Mouse (Mus musculus): ENCODE measurements around the gene Hsd17b11. TPM values are rescaled to one million over a fixed set of nuclear protein-coding genes. Genes with fewer than 3 reads are reported as not detected.

Gene Hsd17b11
- polyA plus RNA-seq (2012; rRNA removed): 44.9 and 55.8 TPM in 2 replicates

DNA sequence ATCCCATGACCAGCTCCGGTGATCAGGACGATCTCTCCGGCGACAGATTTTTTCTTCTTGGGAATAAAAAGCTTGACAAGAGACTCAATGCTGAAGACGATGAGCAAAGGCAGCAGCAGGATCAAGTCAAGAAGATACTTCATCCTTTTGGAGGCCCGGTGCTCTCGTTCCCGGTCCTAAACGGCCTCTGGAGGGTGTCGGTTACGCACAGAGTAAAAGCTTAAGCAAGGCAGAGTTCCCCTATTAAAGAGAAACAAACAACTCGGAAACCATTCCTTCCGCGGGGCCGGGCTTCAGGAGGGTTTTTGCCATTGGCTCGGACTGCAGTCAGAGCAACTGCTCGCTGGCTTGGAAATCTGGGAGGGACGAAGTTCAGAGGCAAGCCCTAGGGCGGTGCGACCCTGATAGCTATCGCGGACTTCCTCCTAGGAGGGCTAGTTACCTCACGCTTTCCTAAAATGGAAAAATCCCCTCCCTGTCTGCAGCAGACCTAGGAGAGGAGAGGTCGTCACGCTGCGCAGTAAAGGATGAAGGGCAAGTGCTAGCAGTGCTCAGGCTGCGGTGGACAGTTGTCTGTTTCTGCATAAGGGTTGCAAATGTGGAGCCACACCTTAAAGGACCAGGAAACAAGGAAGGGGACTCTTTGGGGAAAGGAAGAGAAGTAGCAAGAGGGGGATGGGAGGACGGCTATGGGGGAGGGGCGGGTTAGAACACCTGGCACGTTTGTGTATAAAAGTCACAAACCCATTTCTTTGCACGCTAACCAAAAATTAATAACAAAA lies at the start of gene Hsd17b11:
Gene Hsd17b11 (minus strand): TSS at position 323 of the 782 bp plus-strand sequence.

DNA sequence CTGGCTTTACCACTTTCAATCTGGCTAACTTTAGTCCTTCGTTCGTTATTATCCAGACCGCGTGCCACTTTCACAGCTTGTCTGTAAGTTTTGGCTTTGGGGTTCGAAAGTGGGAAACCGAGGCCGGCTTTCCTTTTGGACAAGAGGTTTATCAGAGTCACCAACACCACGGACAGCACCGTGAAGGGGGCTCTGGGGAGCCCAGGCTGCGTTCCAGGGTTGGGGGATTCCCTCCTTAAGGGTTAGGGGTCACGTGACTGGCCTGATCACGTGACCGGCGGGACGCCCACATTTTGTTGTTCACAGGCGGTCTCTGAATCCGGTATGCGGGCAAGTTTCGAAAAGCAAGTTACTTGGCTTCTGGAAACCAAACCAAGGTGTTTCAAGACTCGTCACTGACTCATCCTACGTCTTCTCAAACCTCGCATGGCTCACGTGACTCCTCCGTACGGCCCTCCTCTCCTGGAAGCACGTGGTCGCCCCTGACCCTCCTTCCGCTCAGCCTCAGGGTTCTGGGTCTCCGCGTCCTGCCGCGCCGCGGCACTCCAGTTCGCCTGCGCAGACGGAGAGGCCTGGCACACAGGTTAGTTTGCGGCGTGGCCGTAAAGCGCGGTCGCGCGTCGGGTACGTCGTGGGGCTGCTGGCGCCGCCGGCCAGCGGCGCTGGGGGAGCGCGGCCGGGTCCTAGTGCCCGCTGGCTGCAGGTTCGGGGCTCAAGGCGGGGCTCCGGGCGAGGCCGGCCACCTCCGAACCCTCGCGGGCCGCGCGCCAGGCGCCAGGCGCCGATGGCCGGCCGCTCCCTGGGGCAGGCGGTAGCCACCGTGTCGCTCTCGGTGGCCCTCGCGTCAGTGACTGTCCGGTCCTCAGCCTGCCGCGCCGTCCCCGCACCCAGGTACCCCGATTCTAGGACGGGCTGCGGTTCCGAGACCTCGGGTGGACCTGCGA lies 24.8 kb upstream of the Hsd17b11 start, which contains the start of gene Nudt9:
Gene Nudt9 (plus strand): TSS at position 51 of the 944 bp plus-strand sequence.

DNA sequence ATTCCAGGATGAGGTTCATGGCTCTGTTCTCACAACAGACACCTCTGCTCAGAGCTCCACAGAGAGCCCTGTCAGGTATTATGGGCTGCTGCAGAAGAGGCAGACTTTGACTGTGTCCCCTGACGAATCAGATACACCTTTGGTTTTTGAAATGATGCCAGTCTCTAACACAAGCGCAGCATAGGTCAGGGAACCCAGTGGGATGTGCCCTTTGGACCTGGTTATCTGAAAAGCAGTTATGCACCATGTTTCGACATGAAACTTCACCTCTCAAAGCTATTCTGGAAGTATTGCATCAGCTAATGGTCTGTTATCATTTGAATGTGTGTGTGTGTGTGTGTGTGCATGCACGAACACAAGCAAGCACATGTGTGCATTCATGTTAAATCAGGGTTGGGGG lies 44.4 kb downstream of the Hsd17b11 start, which contains the start of gene Hsd17b13:
Gene Hsd17b13 (minus strand): TSS at position 114 of the 400 bp plus-strand sequence.

Other genes starting within 250 kb of the Hsd17b11 start
- gene Klhl8, start 110.7 kb downstream of the Hsd17b11 start, polyA plus RNA-seq (2012; rRNA removed): 1.5 and 1.6 TPM in 2 replicates
- 309 and 317 TPM in 2 replicates for gene Hsd17b13, start 44.5 kb downstream of the Hsd17b11 start, polyA plus RNA-seq (2012; rRNA removed)
- gene Nudt9, start 24.4 kb upstream of the Hsd17b11 start, polyA plus RNA-seq (2012; rRNA removed): 35.1 and 36.4 TPM in 2 replicates
- not detected in 2 replicates for gene Gm17660, start 55.7 kb upstream of the Hsd17b11 start, polyA plus RNA-seq (2012; rRNA removed)
- 7.3 and 7.4 TPM in 2 replicates for gene Sparcl1, start 91.8 kb upstream of the Hsd17b11 start, polyA plus RNA-seq (2012; rRNA removed)
- gene Dspp, start 148.8 kb upstream of the Hsd17b11 start, polyA plus RNA-seq (2012; rRNA removed): not detected in 2 replicates
- gene Dmp1, start 180.7 kb upstream of the Hsd17b11 start, polyA plus RNA-seq (2012; rRNA removed): not detected in 2 replicates